Mouse (Mus musculus) heart, embryonic 11.5 days (tissue): ENCODE data around the gene Ffar3. TPM values are rescaled to one million over a fixed set of nuclear protein-coding genes. Genes with fewer than 3 reads are reported as not detected.

Experiments used
- ATAC-seq: fragments of 200-750 bp; cut with Nextera tagmentation; replicated peaks from 2 replicates; pipeline ENCODE4 v1.8.0; 2017; ENCODE audit warnings: moderate library complexity; ENCODE audit not compliant: insufficient number of reproducible peaks, low FRiP score, low TSS enrichment
- H3K27ac ChIP-seq: fragments of 300-500 bp; sonication (generic); 2 replicates; pipeline ENCODE4 v1.5.1; 2014; ENCODE audit warnings: mild to moderate bottlenecking, low read depth, low read length
- H3K27me3 ChIP-seq: fragments of 300-500 bp; sonication (generic); 2 replicates; pipeline ENCODE4 v1.6.1; 2014; ENCODE audit warnings: mild to moderate bottlenecking, low read length, mixed read lengths; ENCODE audit not compliant: control insufficient read depth, insufficient read depth
- H3K36me3 ChIP-seq: fragments of 300-500 bp; sonication (generic); 2 replicates; pipeline ENCODE4 v1.6.1; 2014; ENCODE audit warnings: mild to moderate bottlenecking, low read length, moderate library complexity, mixed read lengths; ENCODE audit not compliant: control insufficient read depth, insufficient read depth
- H3K4me1 ChIP-seq: fragments of 300-500 bp; sonication (generic); 2 replicates; pipeline ENCODE4 v1.6.1; 2014; ENCODE audit warnings: low read length; ENCODE audit not compliant: control insufficient read depth, insufficient read depth
- H3K4me2 ChIP-seq: fragments of 300-500 bp; sonication (generic); 2 replicates; pipeline ENCODE4 v1.6.1; 2014; ENCODE audit warnings: mild to moderate bottlenecking, moderate library complexity
- H3K4me3 ChIP-seq: fragments of 300-500 bp; sonication (generic); 2 replicates; pipeline ENCODE4 v1.5.1; 2014; ENCODE audit warnings: low read depth, low read length
- H3K9ac ChIP-seq: fragments of 300-500 bp; sonication (generic); 2 replicates; pipeline ENCODE4 v1.6.1; 2014; ENCODE audit warnings: mild to moderate bottlenecking, low read depth, low read length, moderate library complexity
- H3K9me3 ChIP-seq: fragments of 300-500 bp; sonication (generic); replicated peaks from 2 replicates; pipeline ENCODE4 v1.6.1; 2016; ENCODE audit warnings: low read length; ENCODE audit not compliant: control insufficient read depth
- WGBS: fragments of 180-500 bp; shearing (Covaris S2); extraction: QIAGEN DNeasy Blood & Tissue Kit; methylation state at CpG from one replicate; pipeline ENCODE4 v1.1.7; 2014; ENCODE audit not compliant: insufficient replicate concordance; 5-methylcytosine and 5-hydroxymethylcytosine counted together
- polyA plus RNA-seq: library from polyadenylated mRNA; unstranded; fragments of >200 nt; fragmentation: Nextera tagmentation; extraction: Ambion mirVana; gene quantifications from 2 replicates; pipeline ENCODE4 v1.2.1, GENCODE M21; 2014

The Ffar3 gene
- not detected in 2 replicates for polyA plus RNA-seq

DNA sequence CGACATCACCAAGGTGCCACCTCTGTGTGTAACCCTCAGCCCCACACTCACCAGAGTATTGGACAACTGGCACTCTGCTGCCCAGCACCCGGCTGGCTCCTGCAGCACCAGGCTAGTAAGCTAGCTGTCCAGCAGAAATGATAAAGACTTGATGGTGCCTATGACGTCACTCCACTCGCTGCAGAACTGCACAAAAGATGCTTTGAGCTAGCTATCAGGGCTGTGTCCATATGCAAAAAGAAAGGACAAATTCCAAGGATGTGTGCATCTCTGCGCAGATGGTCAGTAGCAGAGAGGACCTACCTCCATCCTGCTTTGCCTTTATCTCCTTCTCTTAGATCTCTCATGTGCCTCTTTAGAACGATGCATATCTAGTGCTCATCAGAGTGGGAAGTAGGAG lies at the start of gene Ffar3:
Ffar3 (minus strand) TSS at position 101 of the 400 bp plus-strand sequence.
- H3K36me3 ChIP-seq: no peaks in the 10 kb centered on the region
- no peak within 1 kb of the TSS for H3K4me2 ChIP-seq
- H3K4me3 ChIP-seq: no peak within 1 kb of the TSS
- H3K27ac ChIP-seq: no peak within 1 kb of the TSS
- no peak for ATAC-seq
- peaks cover 8% of the 10 kb centered on the region for H3K4me1 ChIP-seq
- H3K9me3 ChIP-seq: no peaks in the 10 kb centered on the region
- H3K9ac ChIP-seq: no peak within 1 kb of the TSS
- H3K27me3 ChIP-seq: peaks cover 8% of the 10 kb centered on the region; the same call in 1 of the 2 replicates
- WGBS: 54% methylated on average over 6 of the region's 6 CpGs

DNA sequence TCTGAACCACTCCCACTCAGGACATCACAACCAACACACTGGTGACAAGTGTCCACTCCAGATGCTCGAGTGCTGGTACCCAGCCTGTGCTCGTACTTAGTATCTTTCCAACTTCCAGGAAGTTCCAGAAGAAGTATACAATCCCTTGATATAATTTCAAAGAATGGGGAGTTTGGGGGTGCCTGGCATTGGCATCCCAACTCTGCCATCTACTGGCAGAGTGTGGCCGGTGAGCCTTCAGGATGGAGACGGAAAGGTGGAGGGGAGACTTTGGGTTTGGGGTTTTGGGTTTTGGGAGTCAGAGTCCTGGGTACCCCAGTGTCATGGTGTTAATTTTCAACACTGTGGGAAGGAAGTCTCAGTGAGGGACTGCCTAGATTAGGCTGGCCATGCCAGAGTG lies 48.1 kb upstream of the Ffar3 start:
- no peak overlapping the region for H3K27ac ChIP-seq
- H3K4me3 ChIP-seq: no peak overlapping the region
- H3K27me3 ChIP-seq: peaks cover 11% of the 10 kb centered on the region; the same call in 1 of the 2 replicates
- H3K9me3 ChIP-seq: no peaks in the 10 kb centered on the region
- H3K9ac ChIP-seq: no peak overlapping the region
- peaks cover 4% of the 10 kb centered on the region; the same call in 1 of the 2 replicates for H3K4me1 ChIP-seq
- no peak overlapping the region for H3K4me2 ChIP-seq
- H3K36me3 ChIP-seq: no peaks in the 10 kb centered on the region
- ATAC-seq: no peak
- WGBS: 46% methylated on average over 4 of the region's 4 CpGs

DNA sequence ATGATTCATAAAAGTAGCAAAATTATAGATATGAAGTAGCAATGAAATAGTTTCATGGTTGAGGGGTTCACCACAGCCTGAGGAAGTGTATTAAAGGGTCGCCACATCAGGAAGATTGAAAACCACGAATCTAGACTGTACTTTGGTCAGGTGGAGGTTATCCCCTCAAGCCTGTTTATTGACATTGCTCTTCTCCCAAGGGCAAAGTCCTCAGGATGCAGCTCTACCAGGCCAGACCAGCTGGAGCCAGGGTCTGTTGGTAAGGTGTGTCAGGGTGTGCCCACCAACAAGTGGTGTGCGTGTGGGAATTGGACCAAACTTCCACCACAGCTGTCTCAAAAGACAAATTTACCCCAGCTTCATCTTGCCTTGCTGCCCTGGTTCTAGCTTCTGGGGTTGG lies 39.2 kb upstream of the Ffar3 start:
- peaks cover 2% of the 10 kb centered on the region; the same call in 1 of the 2 replicates for H3K4me1 ChIP-seq
- ATAC-seq: no peak
- WGBS: 81% methylated on average over 3 of the region's 3 CpGs
- no peak overlapping the region for H3K4me2 ChIP-seq
- no peak overlapping the region for H3K9ac ChIP-seq
- H3K4me3 ChIP-seq: no peak overlapping the region
- no peaks in the 10 kb centered on the region for H3K9me3 ChIP-seq
- no peaks in the 10 kb centered on the region for H3K36me3 ChIP-seq
- H3K27me3 ChIP-seq: no peaks in the 10 kb centered on the region
- H3K27ac ChIP-seq: no peak overlapping the region

DNA sequence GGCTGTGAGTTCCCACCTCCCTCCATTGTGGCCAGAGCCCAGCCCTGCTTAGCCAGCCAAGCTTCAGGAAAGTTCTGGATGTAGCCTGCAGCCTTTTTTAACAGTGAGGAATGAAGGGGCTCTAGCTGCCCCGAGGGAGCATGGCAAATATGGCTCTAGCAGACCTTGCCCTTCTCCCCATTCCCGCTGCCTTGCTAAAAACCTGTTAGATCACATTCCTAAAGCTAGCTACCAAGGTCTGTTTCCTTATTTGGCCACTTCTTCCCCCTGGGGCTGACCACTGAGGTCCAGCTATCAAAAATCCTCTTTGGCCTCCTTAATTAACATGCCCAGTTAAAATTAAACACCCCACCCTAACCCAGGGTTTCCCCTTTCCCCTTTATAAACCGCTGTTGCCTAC lies 36.5 kb upstream of the Ffar3 start:
- Histone ChIP-seq H3K36me3 (no peaks in the 10 kb centered on the region), H3K9ac (no peak overlapping the region), H3K9me3 (no peaks in the 10 kb centered on the region), H3K27ac (no peak overlapping the region), H3K27me3 (no peaks in the 10 kb centered on the region), H3K4me3 (no peak overlapping the region), H3K4me2 (no peak overlapping the region), H3K4me1 (no peaks in the 10 kb centered on the region)
- WGBS: 55% methylated on average over 3 of the region's 3 CpGs
- no peak for ATAC-seq

DNA sequence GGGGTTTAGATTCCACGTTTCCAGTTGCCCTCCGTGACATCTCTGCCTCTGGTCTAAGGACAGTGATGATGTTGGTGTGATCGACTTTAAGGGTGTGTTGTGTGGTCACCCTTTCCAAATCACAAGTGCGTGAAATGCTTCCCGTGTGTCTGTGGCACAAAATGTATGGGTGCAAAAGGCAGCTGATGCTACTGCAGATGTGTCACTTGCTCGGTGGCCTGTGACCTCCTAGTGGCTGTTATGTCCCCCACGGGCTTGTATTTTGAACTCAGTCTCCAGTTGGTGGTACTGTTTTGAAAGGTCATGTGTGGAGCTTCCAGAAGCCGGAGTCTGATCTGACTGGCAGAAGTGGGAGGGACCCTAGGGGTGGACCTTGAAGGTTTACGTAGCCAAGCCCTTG lies 35.8 kb upstream of the Ffar3 start:
- WGBS: 83% methylated on average over 9 of the region's 9 CpGs
- H3K4me1 ChIP-seq: no peaks in the 10 kb centered on the region
- no peak overlapping the region for H3K4me3 ChIP-seq
- no peak overlapping the region for H3K4me2 ChIP-seq
- H3K9me3 ChIP-seq: no peaks in the 10 kb centered on the region
- no peaks in the 10 kb centered on the region for H3K36me3 ChIP-seq
- no peak overlapping the region for H3K9ac ChIP-seq
- no peak for ATAC-seq
- H3K27me3 ChIP-seq: no peaks in the 10 kb centered on the region
- H3K27ac ChIP-seq: no peak overlapping the region

DNA sequence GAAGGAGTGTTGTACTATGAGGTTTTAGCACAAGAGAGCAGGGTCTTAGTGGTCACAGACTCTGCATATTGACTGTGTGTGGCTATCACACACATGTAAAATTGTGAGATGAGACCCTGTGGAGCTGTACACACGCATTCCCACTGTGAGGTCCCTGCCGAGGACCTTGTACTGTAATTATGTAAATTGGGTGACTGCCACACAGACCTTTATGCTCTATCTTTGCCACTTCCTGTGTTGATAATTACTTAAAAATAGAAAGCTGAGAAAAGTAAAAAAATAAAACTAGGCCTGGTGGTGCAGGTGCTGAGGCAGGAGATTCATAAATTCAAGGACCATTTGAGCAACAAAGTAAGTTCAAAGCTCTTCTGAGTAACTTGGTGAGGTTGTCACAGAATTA lies 34.7 kb upstream of the Ffar3 start:
- WGBS: 43% methylated on average over 2 of the region's 2 CpGs
- Histone ChIP-seq H3K9ac (no peak overlapping the region), H3K36me3 (no peaks in the 10 kb centered on the region), H3K27me3 (no peaks in the 10 kb centered on the region), H3K4me1 (no peaks in the 10 kb centered on the region), H3K4me3 (no peak overlapping the region), H3K4me2 (no peak overlapping the region), H3K9me3 (no peaks in the 10 kb centered on the region), H3K27ac (no peak overlapping the region)
- no peak for ATAC-seq

DNA sequence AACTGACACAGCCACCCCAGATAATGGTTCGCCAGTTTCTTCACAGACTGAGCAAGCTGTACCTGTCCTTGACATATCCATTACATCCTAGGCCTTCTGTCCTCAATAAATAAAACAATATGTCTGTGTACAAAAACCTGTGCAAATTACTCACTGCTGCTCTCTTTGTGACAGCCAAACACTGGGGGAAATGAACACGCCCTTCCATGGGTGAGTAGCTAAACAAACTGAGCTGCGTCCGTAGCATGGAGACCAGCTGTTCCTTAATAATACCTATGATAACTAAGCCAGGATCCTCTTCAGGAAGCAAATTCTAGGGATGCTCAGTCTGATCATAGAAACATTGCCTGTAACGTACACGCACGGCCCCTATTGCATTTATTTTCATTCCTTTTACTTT lies 32.8 kb upstream of the Ffar3 start:
- 75% methylated on average over 7 of the region's 7 CpGs for WGBS
- ATAC-seq: no peak
- no peaks in the 10 kb centered on the region for H3K4me1 ChIP-seq

DNA sequence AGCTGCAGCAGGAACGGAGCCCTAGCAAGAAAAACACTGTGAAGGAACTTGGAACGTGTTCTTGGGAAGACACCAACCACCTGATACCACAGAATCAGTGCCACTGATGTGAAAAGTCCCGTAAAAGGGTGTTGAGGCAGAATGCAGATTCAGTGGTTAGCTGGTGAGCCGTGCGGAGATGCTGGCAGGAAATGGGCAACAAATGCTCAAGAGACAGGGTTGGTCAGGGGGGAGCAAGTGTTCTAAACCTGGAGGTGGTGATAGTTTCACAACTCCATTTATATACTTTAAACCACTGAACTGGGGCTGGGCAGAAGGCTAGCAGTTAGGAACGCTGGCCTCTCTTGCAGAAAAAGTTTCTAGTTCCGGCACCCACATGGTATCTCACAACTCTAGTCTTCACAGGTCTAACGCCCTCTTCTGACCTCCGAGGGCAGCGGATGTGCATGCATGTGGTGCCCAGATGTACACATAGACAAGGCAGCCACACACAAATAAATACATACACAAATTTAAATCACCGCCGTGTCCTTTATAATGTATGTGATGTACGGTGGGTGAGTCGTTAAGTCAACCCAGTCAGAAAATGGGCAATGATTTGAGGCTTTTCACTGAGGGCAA lies 31.7 kb upstream of the Ffar3 start:
- Histone ChIP-seq H3K4me2 (no peak overlapping the region), H3K4me1 (no peaks in the 10 kb centered on the region), H3K9ac (no peak overlapping the region), H3K36me3 (no peaks in the 10 kb centered on the region), H3K4me3 (no peak overlapping the region), H3K27ac (no peak overlapping the region), H3K9me3 (no peaks in the 10 kb centered on the region), H3K27me3 (no peaks in the 10 kb centered on the region)
- WGBS: 76% methylated on average over 14 of the region's 14 CpGs
- no peak for ATAC-seq

More for the DNA sequence above, 32.8 kb upstream of the Ffar3 start:
- no peaks in the 10 kb centered on the region for H3K27me3 ChIP-seq
- H3K36me3 ChIP-seq: no peaks in the 10 kb centered on the region
- no peaks in the 10 kb centered on the region for H3K9me3 ChIP-seq
- H3K4me3 ChIP-seq: no peak overlapping the region
- no peak overlapping the region for H3K27ac ChIP-seq
- no peak overlapping the region for H3K4me2 ChIP-seq
- H3K9ac ChIP-seq: no peak overlapping the region

DNA sequence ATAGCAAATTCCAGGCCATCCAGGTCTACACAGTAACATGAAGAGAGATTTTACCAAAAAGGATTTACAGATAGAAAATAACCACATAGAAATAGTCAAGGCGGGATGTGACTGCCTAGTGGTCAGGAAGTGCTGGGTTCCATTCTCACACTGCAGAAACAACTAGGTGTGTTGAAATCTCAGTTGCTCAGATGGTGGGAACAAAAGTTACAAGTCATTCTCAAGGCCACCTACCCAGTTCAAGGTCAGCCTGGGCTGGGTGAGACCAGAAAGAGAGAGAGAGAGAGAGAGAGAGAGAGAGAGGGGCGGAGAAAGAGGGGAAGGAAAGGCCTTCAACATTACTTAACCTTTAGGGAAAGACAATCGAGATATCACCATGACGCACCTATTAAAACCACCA lies 30.9 kb upstream of the Ffar3 start:
- WGBS: 82% methylated on average over 4 of the region's 4 CpGs
- Histone ChIP-seq H3K4me1 (no peaks in the 10 kb centered on the region), H3K9me3 (no peaks in the 10 kb centered on the region), H3K4me2 (no peak overlapping the region), H3K36me3 (no peaks in the 10 kb centered on the region), H3K27ac (no peak overlapping the region), H3K9ac (no peak overlapping the region), H3K4me3 (no peak overlapping the region), H3K27me3 (no peaks in the 10 kb centered on the region)
- ATAC-seq: no peak
